In genomic region chr7:45461326-45461725, GRCm38 (mm10) we compare ENCODE assay signal across 8 mouse cellular contexts. TPM values are rescaled to one million over a fixed set of nuclear protein-coding genes. Genes with fewer than 3 reads are reported as not detected.
DNase-seq lines count a peak whose midpoint lies in the region; ATAC-seq and TF ChIP-seq lines count a peak whose summit lies in the region.

No protein-coding gene starts in this region.

- peak overlapping the region; percentile 89; the same call in 1 of the 2 replicates for H3K27ac ChIP-seq in cerebellum, adult 2 months (ENCODE audit: insufficient read depth, low read length)
- peak overlapping the region; percentile 79 for H3K27ac ChIP-seq in spleen, adult 2 months (ENCODE audit: insufficient read depth, low read length)
- H3K27ac ChIP-seq in limb, embryonic 15.5 days = peak overlapping the region; percentile 87

- ATAC-seq in cerebellum, adult (ENCODE audit: insufficient number of reproducible peaks, low FRiP score, low TSS enrichment) = no peak
- no peak for ATAC-seq in limb, embryonic 15.5 days (ENCODE audit: insufficient number of reproducible peaks, low FRiP score, low TSS enrichment, low read depth)

- TF ChIP-seq POLR2A in cerebellum, adult 2 months (IDR thresholded peaks at IDR 0.05; ENCODE audit: borderline replicate concordance, insufficient read depth, low read length) = 0 out of 2 replicates have a peak, but pooled peaks have one; percentile 10
- TF ChIP-seq POLR2A in spleen, adult 2 months (IDR thresholded peaks at IDR 0.05; ENCODE audit: low read depth, low read length) = no peak

- H3K4me2 ChIP-seq in limb, embryonic 15.5 days = no peak overlapping the region

- TF ChIP-seq CTCF in cerebellum, adult 2 months (IDR thresholded peaks at IDR 0.05; ENCODE audit: borderline replicate concordance, insufficient read depth, low read depth, low read length) = no peak
- TF ChIP-seq CTCF in spleen, adult 2 months (IDR thresholded peaks at IDR 0.05; ENCODE audit: extremely low read depth, insufficient read depth, insufficient read length, insufficient replicate concordance) = no peak

- peaks cover 11% of the 10 kb centered on the region for H3K4me1 ChIP-seq in cerebellum, adult 2 months (ENCODE audit: control insufficient read depth, insufficient read depth, low read length)
- H3K4me1 ChIP-seq in spleen, adult 2 months (ENCODE audit: control insufficient read depth, insufficient read depth, insufficient read length) = peaks cover 13% of the 10 kb centered on the region; the same call in 1 of the 2 replicates
- H3K4me1 ChIP-seq in limb, embryonic 15.5 days = peaks cover 57% of the 10 kb centered on the region

- no peaks in the 10 kb centered on the region for H3K27me3 ChIP-seq in cerebellum, adult 2 months (ENCODE audit: control insufficient read depth, insufficient read depth, low read length)
- no peaks in the 10 kb centered on the region for H3K27me3 ChIP-seq in spleen, adult 2 months (ENCODE audit: control insufficient read depth, insufficient read depth, low read length)
- no peaks in the 10 kb centered on the region for H3K27me3 ChIP-seq in limb, embryonic 15.5 days

- 61% methylated on average over 5 of the region's 5 CpGs for WGBS in cerebellum, adult 2 months
- 96% methylated on average over 4 of the region's 5 CpGs for WGBS in spleen, adult 2 months
- WGBS in limb, embryonic 15.5 days = 54% methylated on average over 4 of the region's 5 CpGs

- no peak for DNase-seq in cerebellum, adult 2 months
- DNase-seq in spleen, adult 2 months (ENCODE audit: low read depth in 1 of 2, low spot score in 2 of 2) = no peak
- DNase-seq in spleen, postnatal 36 days (ENCODE audit: low spot score in 2 of 2) = no peak
- no peak for DNase-seq in T-cell, adult 2 months (ENCODE audit: low spot score)
- DNase-seq in adrenal gland, adult 2 months = no peak
- DNase-seq in gastrocnemius, adult 8-10 months (ENCODE audit: low spot score in 2 of 2) = no peak

- no peak overlapping the region for H3K4me3 ChIP-seq in cerebellum, adult 2 months (replicated peaks; ENCODE audit: insufficient read depth, low read depth, low read length)
- no peak overlapping the region for H3K4me3 ChIP-seq in spleen, adult 2 months (ENCODE audit: extremely low read depth, insufficient read depth, insufficient read length)
- H3K4me3 ChIP-seq in limb, embryonic 15.5 days = no peak overlapping the region

- H3K36me3 ChIP-seq in spleen, adult 2 months (ENCODE audit: control insufficient read depth, insufficient read depth, low read length) = peaks cover 34% of the 10 kb centered on the region
- H3K36me3 ChIP-seq in limb, embryonic 15.5 days = peaks cover 65% of the 10 kb centered on the region

- no peak overlapping the region for H3K9ac ChIP-seq in limb, embryonic 15.5 days

- H3K9me3 ChIP-seq in limb, embryonic 15.5 days = no peaks in the 10 kb centered on the region

RNA-seq across cellular contexts. Expression of gene Ftl1, which starts 1.6 kb away (rescaled TPM):
- polyA plus RNA-seq in cerebellum, adult 2 months (2012; rRNA removed) = 463 and 480 TPM in 2 replicates
- polyA plus RNA-seq in spleen, adult 2 months (2012; rRNA removed) = 2,804 and 3,579 TPM in 2 replicates
- polyA plus RNA-seq in limb, embryonic 15.5 days (2015; fragmentation: Nextera tagmentation; extraction: Ambion mirVana) = 4,640 and 4,716 TPM in 2 replicates
- 1,000 to 10,000 TPM; 1,338 to 1,480 TPM for total RNA-seq in adrenal gland, adult 2 months (2021)
- polyA plus RNA-seq in adrenal gland, adult 2 months (2012; rRNA removed) = 7,024 and 7,397 TPM in 2 replicates
- total RNA-seq in gastrocnemius, adult 8-10 months (2022) = 100 to 1,000 TPM in 3 of 4 experiments, 10 to 100 TPM in 1; 83.2 to 132 (median 121) TPM

RNA-seq across cellular contexts. Expression of gene Bax, which starts 5.4 kb away (rescaled TPM):
- polyA plus RNA-seq in cerebellum, adult 2 months (2012; rRNA removed) = 102 and 103 TPM in 2 replicates
- polyA plus RNA-seq in spleen, adult 2 months (2012; rRNA removed) = 129 and 163 TPM in 2 replicates
- 145 and 146 TPM in 2 replicates for polyA plus RNA-seq in limb, embryonic 15.5 days (2015; fragmentation: Nextera tagmentation; extraction: Ambion mirVana)
- 10 to 100 TPM; 52.5 to 60.6 TPM for total RNA-seq in adrenal gland, adult 2 months (2021)
- polyA plus RNA-seq in adrenal gland, adult 2 months (2012; rRNA removed) = 148 and 158 TPM in 2 replicates
- total RNA-seq in gastrocnemius, adult 8-10 months (2022) = 10 to 100 TPM; 14.5 to 17.8 (median 15.3) TPM

RNA-seq across cellular contexts. Expression of gene Tulp2, which starts 20.4 kb away (rescaled TPM):
- polyA plus RNA-seq in cerebellum, adult 2 months (2012; rRNA removed) = 0.10 TPM in 1 of 2 replicates, not detected in the other
- polyA plus RNA-seq in spleen, adult 2 months (2012; rRNA removed) = 0.04 and 0.49 TPM in 2 replicates
- polyA plus RNA-seq in limb, embryonic 15.5 days (2015; fragmentation: Nextera tagmentation; extraction: Ambion mirVana) = 0.61 and 1.0 TPM in 2 replicates
- under 1 TPM; 0.41 to 0.75 TPM for total RNA-seq in adrenal gland, adult 2 months (2021)
- polyA plus RNA-seq in adrenal gland, adult 2 months (2012; rRNA removed) = 0.44 and 0.64 TPM in 2 replicates
- total RNA-seq in gastrocnemius, adult 8-10 months (2022) = not detected

RNA-seq across cellular contexts. Expression of gene Ruvbl2, which starts 23.4 kb away (rescaled TPM):
- 56.8 TPM in 2 replicates for polyA plus RNA-seq in cerebellum, adult 2 months (2012; rRNA removed)
- polyA plus RNA-seq in spleen, adult 2 months (2012; rRNA removed) = 55.3 and 56.0 TPM in 2 replicates
- polyA plus RNA-seq in limb, embryonic 15.5 days (2015; fragmentation: Nextera tagmentation; extraction: Ambion mirVana) = 122 and 125 TPM in 2 replicates
- 10 to 100 TPM; 38.2 to 52.3 TPM for total RNA-seq in adrenal gland, adult 2 months (2021)
- polyA plus RNA-seq in adrenal gland, adult 2 months (2012; rRNA removed) = 70.2 and 89.3 TPM in 2 replicates
- total RNA-seq in gastrocnemius, adult 8-10 months (2022) = 10 to 100 TPM; 22.4 to 28.6 (median 24.0) TPM

RNA-seq across cellular contexts. Expression of gene Gm45808, which starts 25.3 kb away (rescaled TPM):
- 0.33 TPM in 1 of 2 replicates, not detected in the other for polyA plus RNA-seq in cerebellum, adult 2 months (2012; rRNA removed)
- polyA plus RNA-seq in spleen, adult 2 months (2012; rRNA removed) = 0.13 TPM in 1 of 2 replicates, not detected in the other
- not detected in 2 replicates for polyA plus RNA-seq in limb, embryonic 15.5 days (2015; fragmentation: Nextera tagmentation; extraction: Ambion mirVana)
- total RNA-seq in adrenal gland, adult 2 months (2021) = 10 to 100 TPM in 1 of 2 experiments, 1 to 10 TPM in 1; 2.2 to 33.5 TPM
- polyA plus RNA-seq in adrenal gland, adult 2 months (2012; rRNA removed) = 0.45 TPM in 1 of 2 replicates, not detected in the other
- 10 to 100 TPM in 3 of 4 experiments, 1 to 10 TPM in 1; 9.7 to 19.4 (median 11.8) TPM for total RNA-seq in gastrocnemius, adult 8-10 months (2022)
